Mouse (Mus musculus): ENCODE results near the gene Gm28035. TPM values are rescaled to one million over a fixed set of nuclear protein-coding genes. Genes with fewer than 3 reads are reported as not detected.

The Gm28035 gene
- total and polyA plus RNA-seq, 3 experiments: 0.27 to 0.64 (median 0.36) TPM

- in situ Hi-C loops (cut with MboI; ENCODE audit: low pct_ligation_motif_present, low pct_unique_long_range_greater_than_20kb, low sequenced_read_pairs) (no loop called here), dilution Hi-C loops (cut with MboI; ENCODE audit: extremely low pct_ligation_motif_present, extremely low pct_unique_long_range_greater_than_20kb, low sequenced_read_pairs) (no loop called here)
- TF ChIP-seq MYC (IDR thresholded peaks at IDR 0.05; ENCODE audit: low read depth, low read length) (no peak), JUND (conservative IDR thresholded peaks at IDR 0.05; ENCODE audit: low read depth, low read length) (no peak), POLR2AphosphoS2 (IDR thresholded peaks at IDR 0.05; ENCODE audit: low read depth, low read length) (no peak), USF2 (conservative IDR thresholded peaks at IDR 0.05; ENCODE audit: low read depth, low read length) (no peak), MAX (IDR thresholded peaks at IDR 0.05; ENCODE audit: low read length) (no peak), POLR2A (IDR thresholded peaks at IDR 0.05; ENCODE audit: low read depth, low read length) (no peak), HCFC1 (IDR thresholded peaks at IDR 0.05; ENCODE audit: low read depth, low read length) (no peak), SMC3 (IDR thresholded peaks at IDR 0.05; ENCODE audit: low read depth, low read length) (no peak), MXI1 (IDR thresholded peaks at IDR 0.05; ENCODE audit: low read depth, low read length) (no peak), MEF2A (IDR thresholded peaks at IDR 0.05; ENCODE audit: borderline replicate concordance, low read depth, low read length) (no peak), NRF1 (IDR thresholded peaks at IDR 0.05; ENCODE audit: low read depth, low read length) (no peak), RCOR1 (conservative IDR thresholded peaks at IDR 0.05; ENCODE audit: low read depth, low read length) (no peak), UBTF (IDR thresholded peaks at IDR 0.05; ENCODE audit: low read depth, low read length) (no peak), NELFE (IDR thresholded peaks at IDR 0.05; ENCODE audit: low read depth, low read length) (no peak)
- H3K9ac ChIP-seq (ENCODE audit: insufficient read depth, low read depth): no peak overlapping the region
- peaks cover 35 to 71% of the 10 kb centered on the region in 2 experiments for H3K36me3 ChIP-seq (replicated peaks in 1 of 2; ENCODE audit: control insufficient read depth in 1 of 2, insufficient read depth in 1 of 2, low read length in 1 of 2)
- H3K27ac ChIP-seq (ENCODE audit: insufficient read depth, low read depth): no peak overlapping the region
- no peaks in the 10 kb centered on the region for H3K27me3 ChIP-seq (replicated peaks)
- H3K4me1 ChIP-seq (ENCODE audit: control insufficient read depth in 1 of 2, insufficient read depth in 2 of 2): peaks cover 18 to 46% of the 10 kb centered on the region in 2 experiments
- DNase-seq (ENCODE audit: extremely low read depth): no peak
- H3K4me3 ChIP-seq (replicated peaks in 1 of 3; ENCODE audit: low read depth in 2 of 3, low read length in 2 of 3, poor library complexity in 1 of 3): no peak overlapping the region
- H3K4me2 ChIP-seq (ENCODE audit: insufficient read depth, low read depth, poor library complexity, severe bottlenecking): no peak overlapping the region
- no peaks in the 10 kb centered on the region for H3K9me3 ChIP-seq (replicated peaks; ENCODE audit: low read length)
- no peaks in the 10 kb centered on the region for H3K79me2 ChIP-seq (replicated peaks; ENCODE audit: control insufficient read depth, extremely low read depth, insufficient read depth, poor library complexity, severe bottlenecking)
Observed at GRCm38 (mm10) chr2:30256616-30257350, 16.4 kb downstream of the Gm28035 start.

- Histone ChIP-seq H3K4me3 (replicated peaks in 1 of 3; ENCODE audit: low read depth in 2 of 3, low read length in 2 of 3, poor library complexity in 1 of 3) (no peak overlapping the region), H3K27ac (ENCODE audit: insufficient read depth, low read depth) (no peak overlapping the region), H3K36me3 (replicated peaks in 1 of 2; ENCODE audit: control insufficient read depth in 1 of 2, insufficient read depth in 1 of 2, low read length in 1 of 2) (peaks cover 41 to 81% of the 10 kb centered on the region in 2 experiments)
Observed at GRCm38 (mm10) chr2:30257699-30258460, 17.5 kb downstream of the Gm28035 start.

More at GRCm38 (mm10) chr2:30257699-30258460, 17.5 kb downstream of the Gm28035 start:
- H3K9ac ChIP-seq (ENCODE audit: insufficient read depth, low read depth): no peak overlapping the region
- in situ Hi-C loops (cut with MboI; ENCODE audit: low pct_ligation_motif_present, low pct_unique_long_range_greater_than_20kb, low sequenced_read_pairs): no loop called here
- TF ChIP-seq ZC3H11A (IDR thresholded peaks at IDR 0.05; ENCODE audit: low read depth, low read length) (no peak), JUN (IDR thresholded peaks at IDR 0.05; ENCODE audit: insufficient read depth, low read depth, low read length) (no peak), SIN3A (IDR thresholded peaks at IDR 0.05; ENCODE audit: low read length) (no peak), GABPA (IDR thresholded peaks at IDR 0.05; ENCODE audit: insufficient replicate concordance, low read depth, low read length) (no peak), CHD2 (IDR thresholded peaks at IDR 0.05; ENCODE audit: low read length) (no peak), MAZ (IDR thresholded peaks at IDR 0.05; ENCODE audit: low read depth, low read length) (no peak), MAFK (IDR thresholded peaks at IDR 0.05; ENCODE audit: insufficient replicate concordance, low read length) (no peak), CHD1 (IDR thresholded peaks at IDR 0.05; ENCODE audit: low read depth, low read length) (no peak), ETS1 (conservative IDR thresholded peaks at IDR 0.05; ENCODE audit: low read depth, low read length) (no peak), JUND (conservative IDR thresholded peaks at IDR 0.05; ENCODE audit: low read depth, low read length) (no peak), MEF2A (IDR thresholded peaks at IDR 0.05; ENCODE audit: borderline replicate concordance, low read depth, low read length) (no peak), BHLHE40 (IDR thresholded peaks at IDR 0.05; ENCODE audit: low read depth, low read length) (no peak), NELFE (IDR thresholded peaks at IDR 0.05; ENCODE audit: low read depth, low read length) (no peak), MXI1 (IDR thresholded peaks at IDR 0.05; ENCODE audit: low read depth, low read length) (no peak), MAX (IDR thresholded peaks at IDR 0.05; ENCODE audit: low read length) (no peak), RAD21 (IDR thresholded peaks at IDR 0.05; ENCODE audit: low read depth, low read length) (no peak), NRF1 (IDR thresholded peaks at IDR 0.05; ENCODE audit: low read depth, low read length) (no peak), PAX5 (IDR thresholded peaks at IDR 0.05; ENCODE audit: low read length) (no peak), ELF1 (IDR thresholded peaks at IDR 0.05; ENCODE audit: low read depth, low read length) (no peak), ZNF384 (IDR thresholded peaks at IDR 0.05; ENCODE audit: low read depth, low read length) (no peak)
- no peak for DNase-seq (ENCODE audit: extremely low read depth)
- H3K4me1 ChIP-seq (ENCODE audit: control insufficient read depth in 1 of 2, insufficient read depth in 2 of 2): peaks cover 10 to 35% of the 10 kb centered on the region in 2 experiments
- no peaks in the 10 kb centered on the region for H3K79me2 ChIP-seq (replicated peaks; ENCODE audit: control insufficient read depth, extremely low read depth, insufficient read depth, poor library complexity, severe bottlenecking)
- no peaks in the 10 kb centered on the region for H3K27me3 ChIP-seq (replicated peaks)
- H3K9me3 ChIP-seq (replicated peaks; ENCODE audit: low read length): no peaks in the 10 kb centered on the region
- H3K4me2 ChIP-seq (ENCODE audit: insufficient read depth, low read depth, poor library complexity, severe bottlenecking): no peak overlapping the region
- dilution Hi-C loops (cut with MboI; ENCODE audit: extremely low pct_ligation_motif_present, extremely low pct_unique_long_range_greater_than_20kb, low sequenced_read_pairs): no loop called here
